Mouse (Mus musculus) cerebellum, adult (tissue): ENCODE data around the gene Id2.

Experiments used
- ATAC-seq: cut with Nextera tagmentation; 2 replicates; pipeline ENCODE4 v1.9.2; 2017; ENCODE audit warnings: mild to moderate bottlenecking, moderate library complexity, mixed read lengths; ENCODE audit not compliant: insufficient number of reproducible peaks, low FRiP score, low TSS enrichment

Gene Id2

GRCm38 (mm10) chr12:25092027-25092704 lies 4.8 kb downstream of the Id2 start:
- ATAC-seq = peak; percentile 57

GRCm38 (mm10) chr12:25089433-25089832 lies 7.5 kb downstream of the Id2 start:
- ATAC-seq = no peak

GRCm38 (mm10) chr12:25086966-25087365 lies 10.0 kb downstream of the Id2 start:
- no peak for ATAC-seq

- ATAC-seq = no peak
Observed at GRCm38 (mm10) chr12:25083260-25084178, 13.4 kb downstream of the Id2 start.

- ATAC-seq = no peak
Observed at GRCm38 (mm10) chr12:25074344-25074743, 22.6 kb downstream of the Id2 start.

- ATAC-seq = no peak
Observed at GRCm38 (mm10) chr12:25073374-25073773, 23.6 kb downstream of the Id2 start.

GRCm38 (mm10) chr12:25062264-25062663 lies 34.7 kb downstream of the Id2 start:
- ATAC-seq = no peak

- no peak for ATAC-seq
Observed at GRCm38 (mm10) chr12:25060901-25061300, 36.0 kb downstream of the Id2 start.

GRCm38 (mm10) chr12:25059487-25060200 lies 37.3 kb downstream of the Id2 start:
- ATAC-seq = no peak

GRCm38 (mm10) chr12:25054963-25055362 lies 42.0 kb downstream of the Id2 start:
- no peak for ATAC-seq

GRCm38 (mm10) chr12:25054511-25054910 lies 42.4 kb downstream of the Id2 start:
- ATAC-seq = no peak

- ATAC-seq = no peak
Observed at GRCm38 (mm10) chr12:25049253-25049652, 47.7 kb downstream of the Id2 start.

GRCm38 (mm10) chr12:25044579-25044978 lies 52.4 kb downstream of the Id2 start:
- no peak for ATAC-seq

- no peak for ATAC-seq
Observed at GRCm38 (mm10) chr12:25044056-25044455, 52.9 kb downstream of the Id2 start.
